Mouse (Mus musculus) stomach, postnatal 0 days (tissue): Measurements from ENCODE around the gene Stk33.

ENCODE experiments used
- CTCF ChIP-seq: IDR thresholded peaks from 2 replicates; pipeline ENCODE4 v1.5.1; 2016; ENCODE audit warnings: antibody characterized with exemption, low read depth, mild to moderate bottlenecking, moderate library complexity
- EP300 ChIP-seq: optimal IDR thresholded peaks from 2 replicates; pipeline ENCODE3; 2016; ENCODE audit warnings: antibody characterized with exemption

- TF ChIP-seq EP300 (no peak), CTCF (no peak)
Observed at GRCm38 (mm10) chr7:109357877-109358276, 81.0 kb downstream of the Stk33 start.
